Mouse (Mus musculus) liver, embryonic 12.5 days (tissue): ENCODE data around the gene Optn. TPM values are rescaled to one million over a fixed set of nuclear protein-coding genes. Genes with fewer than 3 reads are reported as not detected.

ENCODE experiments used
- ATAC-seq: fragments of 200-750 bp; cut with Nextera tagmentation; 2 replicates; pipeline ENCODE4 v1.8.0; 2017; ENCODE audit warnings: moderate number of reproducible peaks, mild to moderate bottlenecking, moderate library complexity
- H3K27ac ChIP-seq: fragments of 300-500 bp; sonication (generic); 2 replicates; pipeline ENCODE4 v1.5.1; 2016; ENCODE audit warnings: mild to moderate bottlenecking
- H3K27me3 ChIP-seq: fragments of 300-500 bp; sonication (generic); replicated peaks from 2 replicates; pipeline ENCODE4 v1.6.1; 2016; ENCODE audit warnings: mild to moderate bottlenecking, moderate library complexity
- H3K36me3 ChIP-seq: fragments of 300-500 bp; sonication (generic); 2 replicates; pipeline ENCODE4 v1.6.1; 2016; ENCODE audit warnings: mild to moderate bottlenecking, moderate library complexity
- H3K4me1 ChIP-seq: fragments of 300-500 bp; sonication (generic); 2 replicates; pipeline ENCODE4 v1.6.1; 2016
- H3K4me2 ChIP-seq: fragments of 300-500 bp; sonication (generic); 2 replicates; pipeline ENCODE4 v1.6.1; 2016; ENCODE audit warnings: mild to moderate bottlenecking, moderate library complexity
- H3K4me3 ChIP-seq: fragments of 300-500 bp; sonication (generic); 2 replicates; pipeline ENCODE4 v1.5.1; 2016; ENCODE audit warnings: mild to moderate bottlenecking, moderate library complexity
- H3K9ac ChIP-seq: fragments of 300-500 bp; sonication (generic); 2 replicates; pipeline ENCODE4 v1.6.1; 2016; ENCODE audit warnings: mild to moderate bottlenecking, moderate library complexity
- H3K9me3 ChIP-seq: fragments of 300-500 bp; sonication (generic); replicated peaks from 2 replicates; pipeline ENCODE4 v1.6.1; 2016; ENCODE audit warnings: mild to moderate bottlenecking, moderate library complexity
- WGBS: fragments of 180-500 bp; shearing (Covaris S2); methylation state at CpG from one replicate; pipeline ENCODE4 v1.1.7; 2016; ENCODE audit not compliant: insufficient replicate concordance; 5-methylcytosine and 5-hydroxymethylcytosine counted together
- polyA plus RNA-seq: library from polyadenylated mRNA; unstranded; fragments of >200 nt; fragmentation: Nextera tagmentation; extraction: Ambion mirVana; gene quantifications from 2 replicates; pipeline ENCODE4 v1.2.1, GENCODE M21; 2016

Gene Optn
- polyA plus RNA-seq, 1 experiment from 2014 or later, result 18.7 TPM

DNA sequence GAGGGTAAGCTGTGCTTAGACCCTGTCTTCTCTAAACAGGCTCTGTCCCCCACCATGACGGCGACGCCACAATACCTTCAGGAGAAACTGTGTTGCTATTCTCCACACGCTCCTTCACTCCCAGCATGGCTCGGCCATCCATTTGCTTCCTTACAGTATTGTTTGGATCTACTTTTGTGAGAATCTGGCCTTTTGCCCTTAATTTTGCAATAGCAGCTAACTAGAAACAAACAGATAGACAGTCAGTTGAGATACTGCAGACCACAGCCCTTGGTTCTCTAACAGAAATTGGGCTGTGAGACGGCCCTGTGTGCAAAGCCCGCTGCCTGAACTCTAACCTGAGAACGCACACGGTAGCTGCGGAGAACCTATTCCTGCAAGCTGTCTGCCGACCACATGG is 68.2 kb downstream of the Optn start:
- no peak overlapping the region for H3K27ac ChIP-seq
- WGBS, result 87% methylated on average over 11 of the region's 11 CpGs
- no peak for ATAC-seq
- H3K9me3 ChIP-seq, result no peaks in the 10 kb centered on the region
- peaks cover 98% of the 10 kb centered on the region for H3K36me3 ChIP-seq
- no peak overlapping the region for H3K4me3 ChIP-seq
- H3K4me2 ChIP-seq, result no peak overlapping the region
- H3K4me1 ChIP-seq, result peaks cover 3% of the 10 kb centered on the region; the same call in 1 of the 2 replicates
- no peaks in the 10 kb centered on the region for H3K27me3 ChIP-seq
- H3K9ac ChIP-seq, result no peak overlapping the region

DNA sequence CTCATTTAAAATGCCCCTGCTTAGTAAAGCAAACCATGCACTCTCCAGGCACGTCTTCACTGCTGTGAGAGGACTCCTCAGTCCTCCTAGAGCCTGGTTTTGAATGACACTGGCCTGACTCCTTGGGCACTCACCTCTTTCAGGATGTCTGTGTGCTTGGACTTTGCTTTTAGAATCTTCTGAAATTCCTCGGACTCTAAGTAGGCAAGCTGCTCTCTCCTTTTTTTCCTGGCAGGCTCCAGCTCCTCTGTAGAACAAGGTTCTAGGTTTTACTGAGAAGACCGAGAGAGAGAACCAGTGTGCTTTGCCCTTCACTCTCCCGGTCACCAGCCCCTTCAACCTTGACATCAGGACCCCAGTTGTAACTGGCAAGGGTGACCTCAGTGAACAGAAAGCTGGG is 69.4 kb downstream of the Optn start:
- H3K9me3 ChIP-seq, result no peaks in the 10 kb centered on the region
- WGBS, result 92% methylated on average over 4 of the region's 4 CpGs
- H3K27me3 ChIP-seq, result no peaks in the 10 kb centered on the region
- no peak overlapping the region for H3K4me3 ChIP-seq
- peaks cover 3% of the 10 kb centered on the region; the same call in 1 of the 2 replicates for H3K4me1 ChIP-seq
- H3K36me3 ChIP-seq, result peaks cover 98% of the 10 kb centered on the region
- no peak overlapping the region for H3K9ac ChIP-seq
- H3K4me2 ChIP-seq, result no peak overlapping the region
- no peak for ATAC-seq
- no peak overlapping the region for H3K27ac ChIP-seq

DNA sequence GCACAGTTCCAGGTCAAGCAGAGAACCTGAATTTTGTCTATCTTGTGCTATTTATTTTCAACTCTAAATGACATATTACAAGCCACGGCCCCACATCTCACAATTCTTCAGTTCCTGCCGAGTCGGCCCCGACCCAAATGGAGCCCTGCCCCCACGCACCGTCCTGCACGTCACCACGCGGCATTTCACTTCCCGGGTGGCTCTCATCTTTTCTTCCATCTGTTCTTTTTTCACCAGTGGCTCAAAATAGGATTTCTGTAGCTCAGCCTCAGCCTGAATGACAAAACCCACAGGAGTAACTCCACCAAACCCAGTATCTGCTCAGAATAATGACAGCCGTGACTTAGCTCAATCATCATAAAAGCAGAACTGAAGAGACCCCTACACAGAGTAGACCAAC is 70.3 kb downstream of the Optn start:
- Histone ChIP-seq H3K36me3 (peaks cover 92% of the 10 kb centered on the region), H3K4me1 (peaks cover 3% of the 10 kb centered on the region; the same call in 1 of the 2 replicates), H3K27me3 (no peaks in the 10 kb centered on the region), H3K27ac (no peak overlapping the region), H3K9ac (no peak overlapping the region), H3K9me3 (no peaks in the 10 kb centered on the region), H3K4me3 (no peak overlapping the region), H3K4me2 (no peak overlapping the region)
- no peak for ATAC-seq
- 85% methylated on average over 11 of the region's 11 CpGs for WGBS

DNA sequence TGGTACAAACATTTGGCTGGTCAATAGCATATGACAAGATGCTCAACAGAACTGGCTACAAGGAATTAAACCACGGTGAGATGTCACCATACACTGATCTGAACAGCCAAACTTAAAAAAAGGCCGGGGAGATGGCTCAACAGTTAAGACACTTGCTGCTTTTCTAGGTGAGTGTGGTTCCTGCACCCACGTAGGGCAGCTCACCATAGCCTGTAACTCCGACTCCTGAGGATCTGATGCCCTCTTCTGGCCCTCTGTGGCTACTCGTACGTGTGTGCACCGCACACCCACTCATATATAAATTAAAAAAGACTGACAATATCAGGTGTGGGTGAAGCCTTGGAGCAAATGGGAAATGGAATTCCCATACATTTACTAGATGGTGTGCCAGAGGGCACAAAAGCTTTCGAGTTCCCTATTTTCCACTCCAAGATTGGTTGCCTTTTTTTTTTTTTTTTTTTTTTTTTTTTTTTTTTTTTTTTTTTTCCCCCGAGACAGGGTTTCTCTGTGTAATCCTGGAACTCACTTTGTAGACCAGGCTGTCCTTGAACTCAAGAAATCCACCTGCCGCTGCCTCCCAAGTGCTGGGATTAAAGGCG is 74.9 kb downstream of the Optn start:
- ATAC-seq, result 0 out of 2 replicates have a peak, but pooled peaks have one; percentile 43
- Histone ChIP-seq H3K4me2 (no peak overlapping the region), H3K27me3 (no peaks in the 10 kb centered on the region), H3K4me1 (no peaks in the 10 kb centered on the region), H3K9ac (no peak overlapping the region), H3K4me3 (no peak overlapping the region), H3K9me3 (no peaks in the 10 kb centered on the region), H3K27ac (no peak overlapping the region), H3K36me3 (peaks cover 46% of the 10 kb centered on the region)
- WGBS, result 76% methylated on average over 11 of the region's 11 CpGs

DNA sequence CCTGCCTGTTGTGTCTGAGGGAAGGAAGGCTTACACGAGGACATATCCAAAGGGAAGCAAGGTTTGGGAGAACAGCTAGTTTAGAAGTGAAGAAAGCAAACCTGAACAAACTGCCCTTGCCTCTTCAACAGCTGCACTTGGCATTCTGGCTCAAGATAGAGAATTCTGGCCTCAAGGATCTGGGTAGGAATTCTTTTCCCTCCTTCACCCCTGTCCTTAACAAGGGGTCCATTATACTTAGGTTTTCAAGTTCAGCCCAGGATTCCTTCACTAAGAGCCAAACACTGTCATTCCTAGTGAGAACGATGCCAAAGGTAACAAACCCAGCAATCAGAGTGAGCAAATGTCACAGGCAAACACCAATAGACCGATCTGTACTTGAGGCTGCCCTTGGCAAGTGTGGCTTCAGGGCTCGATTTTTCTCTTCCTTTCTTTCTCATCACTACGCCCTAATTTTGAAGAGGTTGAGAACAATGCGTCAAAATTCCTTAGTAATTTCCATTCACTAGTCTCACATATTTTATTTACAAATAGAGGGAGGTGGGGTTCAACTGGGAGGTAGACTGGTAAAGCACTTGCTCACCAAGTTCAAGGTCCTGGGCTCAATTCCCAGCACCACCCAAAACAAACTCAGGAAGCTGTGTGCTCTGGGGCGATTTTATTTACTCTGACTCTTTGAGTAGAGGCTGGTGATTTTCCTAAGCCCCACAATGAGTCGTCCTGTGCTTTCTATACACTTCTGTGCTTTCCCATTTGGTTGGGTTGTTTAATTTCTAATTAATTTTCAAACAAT is 76.3 kb downstream of the Optn start:
- no peaks in the 10 kb centered on the region for H3K27me3 ChIP-seq
- no peak overlapping the region for H3K9ac ChIP-seq
- H3K27ac ChIP-seq, result no peak overlapping the region
- H3K4me3 ChIP-seq, result no peak overlapping the region
- peaks cover 32% of the 10 kb centered on the region for H3K36me3 ChIP-seq
- H3K4me1 ChIP-seq, result no peaks in the 10 kb centered on the region
- no peaks in the 10 kb centered on the region for H3K9me3 ChIP-seq
- 72% methylated on average over 8 of the region's 8 CpGs for WGBS
- no peak for ATAC-seq
- H3K4me2 ChIP-seq, result no peak overlapping the region

DNA sequence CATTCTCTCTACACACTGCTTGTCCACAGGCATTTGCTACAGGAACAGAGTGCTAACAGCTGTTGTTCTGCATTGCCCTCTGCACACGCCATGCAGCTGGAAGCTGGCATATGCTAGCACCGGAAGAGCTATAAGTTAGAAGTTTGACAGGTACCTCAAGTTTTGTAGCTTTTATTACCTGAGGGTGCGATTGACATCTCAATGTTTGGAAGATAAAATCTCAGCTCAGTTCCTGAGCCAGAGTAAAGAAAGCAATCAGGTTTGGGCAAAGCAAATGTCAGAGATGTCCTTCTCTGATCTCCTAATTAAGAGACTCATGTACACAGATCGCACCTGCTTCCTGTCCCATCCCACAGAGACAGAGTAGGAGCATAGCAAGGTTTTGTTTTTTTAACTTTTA is 77.1 kb downstream of the Optn start:
- 78% methylated on average over 4 of the region's 4 CpGs for WGBS

DNA sequence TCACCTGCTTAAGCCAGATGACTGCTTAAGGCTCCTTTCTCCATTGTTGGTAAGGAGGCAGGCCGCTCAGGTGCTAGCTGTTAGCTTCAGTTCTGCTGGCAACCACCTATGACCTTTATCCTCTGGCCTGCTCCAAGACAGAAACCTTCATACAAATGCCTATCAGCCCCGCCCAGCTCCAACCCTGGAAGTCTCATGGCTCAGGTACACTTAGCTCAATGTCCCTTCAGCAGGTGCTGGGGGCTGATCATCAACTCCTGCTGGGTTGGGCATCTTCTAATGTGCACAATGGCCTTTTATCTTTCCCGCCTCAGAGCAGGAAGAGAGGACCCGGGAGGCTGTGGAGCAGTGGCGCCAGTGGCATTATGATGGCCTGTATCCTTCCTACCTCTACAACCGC is 78.9 kb downstream of the Optn start:
- Histone ChIP-seq H3K9me3 (no peaks in the 10 kb centered on the region), H3K27me3 (no peaks in the 10 kb centered on the region)
- no peak for ATAC-seq

More for the DNA sequence above, 77.1 kb downstream of the Optn start:
- peaks cover 25% of the 10 kb centered on the region for H3K36me3 ChIP-seq
- no peak overlapping the region for H3K27ac ChIP-seq
- no peaks in the 10 kb centered on the region for H3K9me3 ChIP-seq
- no peaks in the 10 kb centered on the region for H3K4me1 ChIP-seq
- ATAC-seq, result no peak
- H3K4me2 ChIP-seq, result no peak overlapping the region
- no peaks in the 10 kb centered on the region for H3K27me3 ChIP-seq
- no peak overlapping the region for H3K4me3 ChIP-seq
- no peak overlapping the region for H3K9ac ChIP-seq

DNA sequence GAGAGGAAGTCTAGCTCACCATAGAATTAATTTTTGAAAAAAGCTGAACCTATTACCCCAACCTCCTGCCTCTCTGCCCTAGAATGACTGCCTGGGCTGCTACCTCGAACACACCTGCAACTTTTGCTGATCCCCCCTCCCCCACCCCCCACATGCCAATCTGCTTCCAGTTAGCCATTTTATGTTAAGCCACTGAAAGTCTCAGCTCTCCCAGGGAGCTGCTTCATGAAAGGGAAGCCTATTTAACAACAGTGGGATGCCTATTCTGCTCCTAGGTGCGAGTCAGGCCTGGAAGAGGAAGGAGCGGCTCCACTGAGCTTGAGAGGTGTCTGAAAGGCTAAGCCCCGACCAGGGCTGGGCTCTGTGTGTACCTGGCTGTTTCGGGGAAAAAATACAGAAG is 79.9 kb downstream of the Optn start:
- H3K27me3 ChIP-seq, result no peaks in the 10 kb centered on the region
- H3K4me2 ChIP-seq, result no peak overlapping the region
- 0 out of 2 replicates have a peak, but pooled peaks cover 2% of the 10 kb centered on the region for H3K36me3 ChIP-seq
- no peak overlapping the region for H3K9ac ChIP-seq
- H3K27ac ChIP-seq, result no peak overlapping the region
- H3K9me3 ChIP-seq, result no peaks in the 10 kb centered on the region
- ATAC-seq, result no peak
- H3K4me1 ChIP-seq, result no peaks in the 10 kb centered on the region
- H3K4me3 ChIP-seq, result no peak overlapping the region
- 31% methylated on average over 5 of the region's 5 CpGs for WGBS

More for the DNA sequence above, 78.9 kb downstream of the Optn start:
- H3K4me1 ChIP-seq, result no peaks in the 10 kb centered on the region
- WGBS, result 64% methylated on average over 6 of the region's 6 CpGs
- H3K9ac ChIP-seq, result no peak overlapping the region
- H3K4me2 ChIP-seq, result no peak overlapping the region
- H3K4me3 ChIP-seq, result no peak overlapping the region
- no peak overlapping the region for H3K27ac ChIP-seq
- H3K36me3 ChIP-seq, result peaks cover 8% of the 10 kb centered on the region

DNA sequence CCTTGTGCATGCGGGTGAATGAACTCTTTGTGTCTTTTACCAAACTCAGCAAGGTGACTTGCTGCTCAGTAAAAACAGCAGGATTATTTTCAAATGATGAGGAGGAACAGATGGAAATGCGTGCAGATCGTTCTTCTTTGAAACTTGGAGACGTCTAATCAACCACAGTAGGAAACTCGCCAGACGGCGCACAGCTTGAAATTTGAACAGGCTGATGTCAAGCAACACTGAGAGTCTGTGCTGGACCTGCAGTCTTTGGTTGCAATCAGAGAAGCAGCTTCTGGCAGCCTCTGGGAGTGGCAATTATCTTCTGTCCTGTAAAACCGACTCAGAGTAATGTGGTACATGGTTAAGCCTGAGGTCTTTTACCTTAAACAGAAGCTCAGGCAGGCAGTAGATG is 85.8 kb downstream of the Optn start:
- no peak for ATAC-seq
- Histone ChIP-seq H3K4me1 (no peaks in the 10 kb centered on the region), H3K4me2 (no peak overlapping the region), H3K4me3 (no peak overlapping the region), H3K9ac (no peak overlapping the region), H3K9me3 (no peaks in the 10 kb centered on the region), H3K36me3 (no peaks in the 10 kb centered on the region), H3K27ac (no peak overlapping the region), H3K27me3 (0 out of 2 replicates have a peak, but pooled peaks cover 3% of the 10 kb centered on the region)
- WGBS, result 41% methylated on average over 8 of the region's 8 CpGs

DNA sequence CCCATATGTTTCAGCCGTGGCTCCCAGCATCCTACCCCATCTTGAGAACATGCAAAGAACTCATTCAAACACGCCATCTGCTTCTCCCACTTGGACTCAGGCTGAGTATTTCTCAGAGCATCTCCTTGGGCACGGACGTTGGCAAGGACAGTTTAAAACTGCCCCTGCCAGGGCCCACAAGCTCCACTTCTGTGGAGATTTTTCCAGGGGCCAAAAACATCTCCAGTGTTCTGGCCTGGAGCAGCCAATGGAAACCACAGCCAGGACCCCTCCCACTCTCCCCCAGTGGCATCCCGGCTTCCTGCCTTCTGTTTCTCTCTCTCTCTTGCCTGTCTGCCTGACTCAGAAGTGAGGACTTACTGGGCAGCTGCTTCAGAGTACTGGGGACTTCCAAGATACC is 88.0 kb downstream of the Optn start, which contains the start of gene Ucma:
Ucma (plus strand) TSS at position 316 of the 400 bp plus-strand sequence.
- no peak within 1 kb of the TSS for H3K4me2 ChIP-seq
- H3K27ac ChIP-seq, result no peak within 1 kb of the TSS
- ATAC-seq, result no peak
- no peaks in the 10 kb centered on the region for H3K36me3 ChIP-seq
- WGBS, result 53% methylated on average over 5 of the region's 5 CpGs
- H3K27me3 ChIP-seq, result 0 out of 2 replicates have a peak, but pooled peaks cover 3% of the 10 kb centered on the region
- no peak within 1 kb of the TSS for H3K9ac ChIP-seq
- H3K4me1 ChIP-seq, result no peaks in the 10 kb centered on the region
- H3K4me3 ChIP-seq, result no peak within 1 kb of the TSS
- H3K9me3 ChIP-seq, result no peaks in the 10 kb centered on the region
